Mouse (Mus musculus) liver, embryonic 15.5 days (tissue): ENCODE measurements around the gene 2210016L21Rik. TPM values are rescaled to one million over a fixed set of nuclear protein-coding genes. Genes with fewer than 3 reads are reported as not detected.
"Not testable (repeated sequence)": the region's sequence is repeated elsewhere in the genome, so short reads cannot be mapped to it uniquely, and the experiment has no call there.

Experiments used
- ATAC-seq: fragments of 200-750 bp; cut with Nextera tagmentation; 2 replicates; pipeline ENCODE4 v1.8.0; 2017; ENCODE audit warnings: moderate number of reproducible peaks, mild to moderate bottlenecking, moderate library complexity; ENCODE audit not compliant: insufficient read depth
- H3K27ac ChIP-seq: fragments of 300-500 bp; sonication (generic); replicated peaks from 2 replicates; pipeline ENCODE4 v1.5.1; 2015; ENCODE audit warnings: mild to moderate bottlenecking, inconsistent platforms
- H3K27me3 ChIP-seq: fragments of 300-500 bp; sonication (generic); 2 replicates; pipeline ENCODE4 v1.6.1; 2015; ENCODE audit warnings: mild to moderate bottlenecking, inconsistent platforms
- H3K36me3 ChIP-seq: fragments of 300-500 bp; sonication (generic); replicated peaks from 2 replicates; pipeline ENCODE4 v1.6.1; 2015; ENCODE audit warnings: moderate library complexity, mild to moderate bottlenecking, inconsistent platforms
- H3K4me1 ChIP-seq: fragments of 300-500 bp; sonication (generic); replicated peaks from 2 replicates; pipeline ENCODE4 v1.6.1; 2015; ENCODE audit warnings: inconsistent platforms
- H3K4me2 ChIP-seq: fragments of 300-500 bp; sonication (generic); 2 replicates; pipeline ENCODE4 v1.6.1; 2015; ENCODE audit warnings: moderate library complexity, mild to moderate bottlenecking, inconsistent platforms
- H3K4me3 ChIP-seq: fragments of 300-500 bp; sonication (generic); replicated peaks from 2 replicates; pipeline ENCODE4 v1.5.1; 2015; ENCODE audit warnings: mild to moderate bottlenecking, inconsistent platforms
- H3K9ac ChIP-seq: fragments of 300-500 bp; sonication (generic); 2 replicates; pipeline ENCODE4 v1.6.1; 2015; ENCODE audit warnings: moderate library complexity, mild to moderate bottlenecking, inconsistent platforms
- H3K9me3 ChIP-seq: fragments of 300-500 bp; sonication (generic); replicated peaks from 2 replicates; pipeline ENCODE4 v1.6.1; 2016; ENCODE audit warnings: inconsistent platforms
- WGBS: fragments of 180-500 bp; shearing (Covaris S2); methylation state at CpG from one replicate; pipeline ENCODE4 v1.1.7; 2015; ENCODE audit warnings: mixed read lengths; ENCODE audit not compliant: insufficient replicate concordance; 5-methylcytosine and 5-hydroxymethylcytosine counted together
- polyA plus RNA-seq: library from polyadenylated mRNA; unstranded; fragments of >200 nt; fragmentation: Nextera tagmentation; extraction: Ambion mirVana; gene quantifications from 2 replicates; pipeline ENCODE4 v1.2.1, GENCODE M21; 2015

2210016L21Rik gene
- polyA plus RNA-seq, 1 experiment from 2014 or later: 12.3 TPM

GRCm38 (mm10) chr5:114917357-114917756 lies 24.6 kb upstream of the 2210016L21Rik start:
- H3K27ac ChIP-seq, ATAC-seq, H3K9me3 ChIP-seq, H3K36me3 ChIP-seq, H3K4me2 ChIP-seq, H3K4me3 ChIP-seq, H3K4me1 ChIP-seq, H3K9ac ChIP-seq, H3K27me3 ChIP-seq: not testable (repeated sequence)
- WGBS: 82% methylated on average over 5 of the region's 5 CpGs

- H3K4me2 ChIP-seq: peak overlapping the region; percentile 54
- no peak overlapping the region; the same call in 1 of the 2 replicates for H3K27ac ChIP-seq
- H3K27me3 ChIP-seq: no peaks in the 10 kb centered on the region
- no peaks in the 10 kb centered on the region for H3K36me3 ChIP-seq
- ATAC-seq: peak; percentile 19; the same call in 1 of the 2 replicates
- no peaks in the 10 kb centered on the region for H3K9me3 ChIP-seq
- no peak overlapping the region for H3K4me3 ChIP-seq
- WGBS: 27% methylated on average over 19 of the region's 19 CpGs
- peaks cover 18% of the 10 kb centered on the region for H3K4me1 ChIP-seq
- H3K9ac ChIP-seq: no peak overlapping the region
Observed at GRCm38 (mm10) chr5:114921551-114922365, 20.2 kb upstream of the 2210016L21Rik start.

GRCm38 (mm10) chr5:114922366-114922731 lies 19.6 kb upstream of the 2210016L21Rik start:
- Histone ChIP-seq H3K27ac (no peak overlapping the region; the same call in 1 of the 2 replicates), H3K36me3 (no peaks in the 10 kb centered on the region), H3K4me3 (no peak overlapping the region), H3K4me1 (peaks cover 18% of the 10 kb centered on the region), H3K4me2 (peak overlapping the region; percentile 54), H3K9me3 (no peaks in the 10 kb centered on the region), H3K27me3 (no peaks in the 10 kb centered on the region), H3K9ac (no peak overlapping the region; the same call in 1 of the 2 replicates)
- ATAC-seq: no peak
- WGBS: 44% methylated on average over 10 of the region's 10 CpGs

GRCm38 (mm10) chr5:114922998-114923473 lies 18.9 kb upstream of the 2210016L21Rik start, which contains the start of gene Oasl1:
Gene Oasl1 (plus strand): TSS chr5:114923240.
- peak within 1 kb of the TSS; percentile 27; the same call in 1 of the 2 replicates for H3K9ac ChIP-seq
- peak within 1 kb of the TSS; percentile 54 for H3K4me2 ChIP-seq
- 40% methylated on average over 15 of the region's 15 CpGs for WGBS
- H3K4me1 ChIP-seq: peaks cover 18% of the 10 kb centered on the region
- H3K9me3 ChIP-seq: no peaks in the 10 kb centered on the region
- ATAC-seq: no peak
- H3K36me3 ChIP-seq: no peaks in the 10 kb centered on the region
- H3K27ac ChIP-seq: no peak within 1 kb of the TSS; the same call in 1 of the 2 replicates
- peak within 1 kb of the TSS; percentile 33 for H3K4me3 ChIP-seq
- H3K27me3 ChIP-seq: no peaks in the 10 kb centered on the region

- no peaks in the 10 kb centered on the region for H3K27me3 ChIP-seq
- ATAC-seq: no peak
- no peak overlapping the region for H3K4me2 ChIP-seq
- no peak overlapping the region for H3K9ac ChIP-seq
- no peak overlapping the region for H3K4me3 ChIP-seq
- H3K36me3 ChIP-seq: no peaks in the 10 kb centered on the region
- H3K27ac ChIP-seq: no peak overlapping the region
- peaks cover 18% of the 10 kb centered on the region for H3K4me1 ChIP-seq
- WGBS: 45% methylated on average over 1 of the region's 1 CpGs
- no peaks in the 10 kb centered on the region for H3K9me3 ChIP-seq
Observed at GRCm38 (mm10) chr5:114926153-114926684, 15.7 kb upstream of the 2210016L21Rik start.

GRCm38 (mm10) chr5:114926753-114927152 lies 15.2 kb upstream of the 2210016L21Rik start:
- Histone ChIP-seq H3K36me3 (no peaks in the 10 kb centered on the region), H3K4me2 (no peak overlapping the region), H3K27ac (no peak overlapping the region), H3K27me3 (no peaks in the 10 kb centered on the region), H3K4me3 (no peak overlapping the region), H3K4me1 (peaks cover 16% of the 10 kb centered on the region), H3K9ac (no peak overlapping the region), H3K9me3 (no peaks in the 10 kb centered on the region)
- no peak for ATAC-seq
- 64% methylated on average over 9 of the region's 9 CpGs for WGBS

- Histone ChIP-seq H3K36me3 (no peaks in the 10 kb centered on the region), H3K9me3 (no peaks in the 10 kb centered on the region), H3K27ac (no peak overlapping the region), H3K9ac (no peak overlapping the region), H3K4me1 (0 out of 2 replicates have a peak, but pooled peaks cover 4% of the 10 kb centered on the region), H3K4me2 (no peak overlapping the region), H3K4me3 (no peak overlapping the region), H3K27me3 (no peaks in the 10 kb centered on the region)
- ATAC-seq: no peak
- 44% methylated on average over 5 of the region's 5 CpGs for WGBS
Observed at GRCm38 (mm10) chr5:114931626-114932025, 10.3 kb upstream of the 2210016L21Rik start.

- H3K27ac ChIP-seq: no peak overlapping the region
- no peaks in the 10 kb centered on the region for H3K9me3 ChIP-seq
- H3K4me3 ChIP-seq: no peak overlapping the region
- 61% methylated on average over 8 of the region's 8 CpGs for WGBS
- H3K36me3 ChIP-seq: no peaks in the 10 kb centered on the region
- H3K27me3 ChIP-seq: no peaks in the 10 kb centered on the region
- no peak overlapping the region for H3K4me2 ChIP-seq
- no peak for ATAC-seq
- H3K9ac ChIP-seq: no peak overlapping the region
- H3K4me1 ChIP-seq: 0 out of 2 replicates have a peak, but pooled peaks cover 4% of the 10 kb centered on the region
Observed at GRCm38 (mm10) chr5:114933206-114933605, 8.8 kb upstream of the 2210016L21Rik start.

- no peak overlapping the region for H3K4me2 ChIP-seq
- H3K4me1 ChIP-seq: 0 out of 2 replicates have a peak, but pooled peaks cover 4% of the 10 kb centered on the region
- no peak overlapping the region for H3K27ac ChIP-seq
- no peaks in the 10 kb centered on the region for H3K27me3 ChIP-seq
- H3K9ac ChIP-seq: no peak overlapping the region
- WGBS: 35% methylated on average over 3 of the region's 3 CpGs
- H3K9me3 ChIP-seq: no peaks in the 10 kb centered on the region
- ATAC-seq: no peak
- no peaks in the 10 kb centered on the region for H3K36me3 ChIP-seq
- H3K4me3 ChIP-seq: no peak overlapping the region
Observed at GRCm38 (mm10) chr5:114935838-114936237, 6.1 kb upstream of the 2210016L21Rik start.

- not testable (repeated sequence) for H3K9ac ChIP-seq, H3K9me3 ChIP-seq, H3K36me3 ChIP-seq, ATAC-seq, H3K27ac ChIP-seq, H3K27me3 ChIP-seq
- H3K4me3 ChIP-seq: peak overlapping the region; percentile 74; the same call in 1 of the 2 replicates
- peaks cover 18% of the 10 kb centered on the region for H3K4me1 ChIP-seq
- H3K4me2 ChIP-seq: peak overlapping the region; percentile 85
- WGBS: 34% methylated on average over 3 of the region's 3 CpGs
Observed at GRCm38 (mm10) chr5:114941138-114941537, 820 bp upstream of the 2210016L21Rik start.

GRCm38 (mm10) chr5:114942766-114943130 lies 790 bp downstream of the 2210016L21Rik start:
- peaks cover 23% of the 10 kb centered on the region for H3K36me3 ChIP-seq
- peak overlapping the region; percentile 74 for H3K4me3 ChIP-seq
- peaks cover 18% of the 10 kb centered on the region for H3K4me1 ChIP-seq
- WGBS: 45% methylated on average over 4 of the region's 4 CpGs
- H3K9ac ChIP-seq: peak overlapping the region; percentile 83
- no peaks in the 10 kb centered on the region for H3K27me3 ChIP-seq
- no peaks in the 10 kb centered on the region for H3K9me3 ChIP-seq
- H3K27ac ChIP-seq: peak overlapping the region; percentile 81
- ATAC-seq: no peak
- H3K4me2 ChIP-seq: peak overlapping the region; percentile 85
